In genomic region chr15:85680460-85681224, GRCm38 (mm10) we compare ENCODE assay signal across 7 mouse cellular contexts. TPM values are rescaled to one million over a fixed set of nuclear protein-coding genes. Genes with fewer than 3 reads are reported as not detected.
DNase-seq lines count a peak whose midpoint lies in the region; ATAC-seq and TF ChIP-seq lines count a peak whose summit lies in the region.

No protein-coding gene starts in this region.

- H3K9me3 ChIP-seq in heart, postnatal 0 days (replicated peaks; ENCODE audit: control insufficient read depth, low read length), result no peaks in the 10 kb centered on the region
- no peaks in the 10 kb centered on the region for H3K9me3 ChIP-seq in heart, embryonic 12.5 days (replicated peaks)
- no peaks in the 10 kb centered on the region for H3K9me3 ChIP-seq in limb, embryonic 12.5 days

- no peak overlapping the region for H3K9ac ChIP-seq in heart, postnatal 0 days (replicated peaks; ENCODE audit: low read depth, low read length)
- no peak overlapping the region for H3K9ac ChIP-seq in heart, embryonic 12.5 days
- no peak overlapping the region for H3K9ac ChIP-seq in limb, embryonic 12.5 days (replicated peaks)

- no peaks in the 10 kb centered on the region for H3K27me3 ChIP-seq in heart, postnatal 0 days (ENCODE audit: control insufficient read depth, insufficient read depth, low read length)
- peaks cover 46% of the 10 kb centered on the region for H3K27me3 ChIP-seq in heart, embryonic 12.5 days (replicated peaks)
- peaks cover 29% of the 10 kb centered on the region for H3K27me3 ChIP-seq in limb, embryonic 12.5 days

- TF ChIP-seq EP300 in heart, postnatal 0 days (IDR thresholded peaks at IDR 0.05; ENCODE audit: low read depth), result no peak

- H3K36me3 ChIP-seq in heart, postnatal 0 days (replicated peaks; ENCODE audit: control insufficient read depth, insufficient read depth, low read length), result peaks cover 40% of the 10 kb centered on the region
- H3K36me3 ChIP-seq in heart, embryonic 12.5 days, result peaks cover 15% of the 10 kb centered on the region; the same call in 1 of the 2 replicates
- peaks cover 20% of the 10 kb centered on the region for H3K36me3 ChIP-seq in limb, embryonic 12.5 days

- ATAC-seq in heart, postnatal 0 days (ENCODE audit: insufficient read depth, low read depth), result no peak
- ATAC-seq in heart, embryonic 12.5 days (ENCODE audit: insufficient number of reproducible peaks, low FRiP score), result no peak
- ATAC-seq in limb, embryonic 12.5 days (ENCODE audit: insufficient number of reproducible peaks, insufficient read depth, low FRiP score, low TSS enrichment, low read depth), result no peak
- ATAC-seq in activated CD4-positive, CD25-positive, alpha-beta regulatory T cell, adult 4 months, result no peak

- DNase-seq in heart, postnatal 0 days (ENCODE audit: low spot score), result no peak
- DNase-seq in 3134 (ENCODE audit: extremely low read depth, insufficient read length, low spot score), result peak; percentile 67
- DNase-seq in brain, embryonic 14.5 days (ENCODE audit: low read depth), result peak; percentile 75
- DNase-seq in left cerebral cortex, postnatal 4 days, result no peak

- 0 out of 2 replicates have a peak overlapping the region, but pooled peaks have one; percentile 7 for H3K4me3 ChIP-seq in heart, postnatal 0 days (ENCODE audit: low read depth, low read length)
- H3K4me3 ChIP-seq in heart, embryonic 12.5 days, result no peak overlapping the region
- H3K4me3 ChIP-seq in limb, embryonic 12.5 days (replicated peaks), result no peak overlapping the region

- H3K4me2 ChIP-seq in heart, postnatal 0 days (ENCODE audit: low read depth, low read length), result peak overlapping the region; percentile 18; the same call in 1 of the 2 replicates
- H3K4me2 ChIP-seq in heart, embryonic 12.5 days, result no peak overlapping the region
- peak overlapping the region; percentile 38 for H3K4me2 ChIP-seq in limb, embryonic 12.5 days

- TF ChIP-seq POLR2A in brain, embryonic 14.5 days (IDR thresholded peaks at IDR 0.05; ENCODE audit: borderline replicate concordance, extremely low read depth, insufficient read depth, insufficient read length, poor library complexity, severe bottlenecking), result no peak

- intact Hi-C loops in left cerebral cortex, postnatal 4 days (cut with DNase I), result no loop called here

- no peak for TF ChIP-seq CTCF in heart, postnatal 0 days (IDR thresholded peaks at IDR 0.05; ENCODE audit: low read depth)
- TF ChIP-seq CTCF in brain, embryonic 14.5 days (IDR thresholded peaks at IDR 0.05; ENCODE audit: borderline replicate concordance, extremely low read depth, insufficient read depth, insufficient read length), result no peak

- peak overlapping the region; percentile 28; the same call in 1 of the 2 replicates for H3K27ac ChIP-seq in heart, postnatal 0 days (ENCODE audit: low read depth)
- H3K27ac ChIP-seq in heart, embryonic 12.5 days (ENCODE audit: poor library complexity, severe bottlenecking), result no peak overlapping the region
- H3K27ac ChIP-seq in limb, embryonic 12.5 days, result peak overlapping the region; percentile 87

- 62% methylated on average over 13 of the region's 13 CpGs for WGBS in heart, postnatal 0 days
- WGBS in heart, embryonic 12.5 days, result 64% methylated on average over 13 of the region's 13 CpGs
- WGBS in limb, embryonic 12.5 days, result 42% methylated on average over 13 of the region's 13 CpGs

- H3K4me1 ChIP-seq in heart, postnatal 0 days (ENCODE audit: control insufficient read depth, insufficient read depth), result peaks cover 44% of the 10 kb centered on the region
- no peaks in the 10 kb centered on the region; the same call in 1 of the 2 replicates for H3K4me1 ChIP-seq in heart, embryonic 12.5 days (replicated peaks)
- peaks cover 22% of the 10 kb centered on the region for H3K4me1 ChIP-seq in limb, embryonic 12.5 days (replicated peaks)

RNA-seq across cellular contexts. Expression of gene Ppara, which starts 54.1 kb away (rescaled TPM):
- total RNA-seq in heart, postnatal 0 days (2014; rRNA removed; ENCODE audit: low replicate concordance), result 11.6 and 18.5 TPM in 2 replicates
- polyA plus RNA-seq in heart, postnatal 0 days (2015; fragmentation: Nextera tagmentation; extraction: Ambion mirVana), result 31.4 and 33.4 TPM in 2 replicates
- polyA plus RNA-seq in heart, embryonic 12.5 days (2016; fragmentation: Nextera tagmentation; extraction: Ambion mirVana), result 2.3 and 3.3 TPM in 2 replicates
- 0.14 and 0.46 TPM in 2 replicates for polyA plus RNA-seq in brain, embryonic 14.5 days (2012; rRNA removed)
- 1.9 and 2.4 TPM in 2 replicates for polyA plus RNA-seq in limb, embryonic 12.5 days (2016; fragmentation: Nextera tagmentation; extraction: Ambion mirVana)
- polyA plus RNA-seq in activated CD4-positive, CD25-positive, alpha-beta regulatory T cell, adult 4 months (2017; shearing (Covaris generic)), result under 1 TPM in 1 of 2 experiments, not detected in 1; 0.09 TPM
- total RNA-seq in left cerebral cortex, postnatal 4 days (2021), result 1 to 10 TPM; 1.0 to 1.8 TPM

Comparison
In these comparisons a context has a peak if more than half of its experiments do, and no peak if none do; other contexts are left out.
1. DNase-seq: peak in 3134 (single experiment) and brain, embryonic 14.5 days (single experiment); none in heart, postnatal 0 days (single experiment) and left cerebral cortex, postnatal 4 days (single experiment).